Mouse (Mus musculus): Measurements from ENCODE around the gene Tmem121b. TPM values are rescaled to one million over a fixed set of nuclear protein-coding genes. Genes with fewer than 3 reads are reported as not detected.

Tmem121b gene
- polyA plus RNA-seq, 1 experiment from 2014 or later = 0.04 TPM

Other genes with a start within 250 kb of the Tmem121b start
- gene D330020A13Rik, start 199.4 kb downstream of the Tmem121b start, polyA plus RNA-seq (2014; fragmentation: Nextera tagmentation; extraction: Ambion mirVana) = 0.46 and 0.71 TPM in 2 replicates
- gene B4galnt3, start 199.2 kb downstream of the Tmem121b start, polyA plus RNA-seq (2014; fragmentation: Nextera tagmentation; extraction: Ambion mirVana) = 1.1 and 1.3 TPM in 2 replicates
- 41.9 and 47.7 TPM in 2 replicates for gene Kdm5a, start 129.7 kb downstream of the Tmem121b start, polyA plus RNA-seq (2014; fragmentation: Nextera tagmentation; extraction: Ambion mirVana)
- gene Ccdc77, start 129.4 kb downstream of the Tmem121b start, polyA plus RNA-seq (2014; fragmentation: Nextera tagmentation; extraction: Ambion mirVana) = 17.6 and 22.7 TPM in 2 replicates
- gene Il17ra, start 30.6 kb downstream of the Tmem121b start, polyA plus RNA-seq (2014; fragmentation: Nextera tagmentation; extraction: Ambion mirVana) = 3.2 and 4.1 TPM in 2 replicates
- 7.4 and 11.0 TPM in 2 replicates for gene Hdhd5, start 37.5 kb upstream of the Tmem121b start, polyA plus RNA-seq (2014; fragmentation: Nextera tagmentation; extraction: Ambion mirVana)
- 3.1 and 3.7 TPM in 2 replicates for gene Cecr2, start 172.6 kb upstream of the Tmem121b start, polyA plus RNA-seq (2014; fragmentation: Nextera tagmentation; extraction: Ambion mirVana)